Mouse (Mus musculus) hindbrain, embryonic 13.5 days (tissue): ENCODE data around the gene Tmem104. TPM values are rescaled to one million over a fixed set of nuclear protein-coding genes. Genes with fewer than 3 reads are reported as not detected.

Experiments used
- ATAC-seq: fragments of 200-750 bp; cut with Nextera tagmentation; 2 replicates; pipeline ENCODE4 v1.8.0; 2017; ENCODE audit warnings: moderate TSS enrichment; ENCODE audit not compliant: low FRiP score
- H3K27ac ChIP-seq: fragments of 300-500 bp; sonication (generic); 2 replicates; pipeline ENCODE4 v1.5.1; 2015; ENCODE audit warnings: inconsistent platforms, mild to moderate bottlenecking, moderate library complexity
- H3K27me3 ChIP-seq: fragments of 300-500 bp; sonication (generic); 2 replicates; pipeline ENCODE4 v1.6.1; 2015; ENCODE audit warnings: mild to moderate bottlenecking, inconsistent platforms
- H3K36me3 ChIP-seq: fragments of 300-500 bp; sonication (generic); 2 replicates; pipeline ENCODE4 v1.6.1; 2015; ENCODE audit warnings: mild to moderate bottlenecking, inconsistent platforms
- H3K4me1 ChIP-seq: fragments of 300-500 bp; sonication (generic); replicated peaks from 2 replicates; pipeline ENCODE4 v1.6.1; 2015; ENCODE audit warnings: inconsistent platforms
- H3K4me2 ChIP-seq: fragments of 300-500 bp; sonication (generic); 2 replicates; pipeline ENCODE4 v1.6.1; 2015; ENCODE audit warnings: inconsistent platforms, mild to moderate bottlenecking, moderate library complexity
- H3K4me3 ChIP-seq: fragments of 300-500 bp; sonication (generic); 2 replicates; pipeline ENCODE4 v1.5.1; 2015; ENCODE audit warnings: mild to moderate bottlenecking, inconsistent platforms
- H3K9ac ChIP-seq: fragments of 300-500 bp; sonication (generic); 2 replicates; pipeline ENCODE4 v1.6.1; 2015; ENCODE audit warnings: mild to moderate bottlenecking, inconsistent platforms
- H3K9me3 ChIP-seq: fragments of 300-500 bp; sonication (generic); 2 replicates; pipeline ENCODE4 v1.6.1; 2016; ENCODE audit warnings: inconsistent platforms
- WGBS: fragments of 180-500 bp; shearing (Covaris S2); methylation state at CpG from one replicate; pipeline ENCODE4 v1.1.7; 2015; 5-methylcytosine and 5-hydroxymethylcytosine counted together
- polyA plus RNA-seq: library from polyadenylated mRNA; unstranded; fragments of >200 nt; fragmentation: Nextera tagmentation; extraction: Ambion mirVana; gene quantifications from 2 replicates; pipeline ENCODE4 v1.2.1, GENCODE M21; 2015

Gene Tmem104
- polyA plus RNA-seq, 1 experiment from 2014 or later, result 12.1 TPM

DNA sequence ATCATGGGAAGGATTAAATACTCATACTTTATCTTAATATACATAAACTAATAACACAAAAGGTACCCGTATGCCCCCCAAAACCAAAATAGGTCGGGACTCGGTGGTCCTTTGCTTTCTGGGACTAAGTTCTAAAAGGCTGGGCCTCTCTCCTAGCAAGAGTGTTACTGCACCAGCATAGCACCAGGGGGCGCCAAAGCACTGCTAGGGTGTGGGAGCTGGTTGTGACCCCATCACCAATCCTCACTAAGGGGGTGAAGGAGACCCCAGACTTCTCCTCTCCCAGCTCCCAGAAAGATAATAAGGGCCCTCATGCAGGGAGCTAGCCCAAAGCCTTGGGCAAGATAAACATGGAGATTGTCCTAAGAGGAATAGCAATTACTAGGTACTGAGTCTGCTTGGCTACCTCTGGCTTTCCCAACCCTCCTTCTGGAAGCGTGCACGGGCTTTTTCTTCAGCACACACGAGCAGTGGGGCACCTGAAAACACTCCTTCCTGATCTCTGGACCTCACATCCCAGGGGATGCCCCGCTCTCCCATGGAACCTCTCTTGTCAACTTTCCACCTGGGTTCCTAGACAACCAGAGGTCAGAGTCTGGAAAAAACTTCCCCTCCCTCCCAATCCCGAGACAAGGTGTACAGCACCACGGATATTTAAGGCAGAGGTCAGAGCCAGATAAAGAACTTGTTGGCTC, 26.3 kb upstream of the Tmem104 start:
- WGBS, result 30% methylated on average over 10 of the region's 10 CpGs
- no peak overlapping the region for H3K9ac ChIP-seq
- peaks cover 55% of the 10 kb centered on the region for H3K4me1 ChIP-seq
- no peak overlapping the region for H3K27ac ChIP-seq
- no peak for ATAC-seq
- no peaks in the 10 kb centered on the region for H3K36me3 ChIP-seq
- H3K27me3 ChIP-seq, result peaks cover 89% of the 10 kb centered on the region
- H3K9me3 ChIP-seq, result no peaks in the 10 kb centered on the region
- no peak overlapping the region for H3K4me3 ChIP-seq
- H3K4me2 ChIP-seq, result no peak overlapping the region

DNA sequence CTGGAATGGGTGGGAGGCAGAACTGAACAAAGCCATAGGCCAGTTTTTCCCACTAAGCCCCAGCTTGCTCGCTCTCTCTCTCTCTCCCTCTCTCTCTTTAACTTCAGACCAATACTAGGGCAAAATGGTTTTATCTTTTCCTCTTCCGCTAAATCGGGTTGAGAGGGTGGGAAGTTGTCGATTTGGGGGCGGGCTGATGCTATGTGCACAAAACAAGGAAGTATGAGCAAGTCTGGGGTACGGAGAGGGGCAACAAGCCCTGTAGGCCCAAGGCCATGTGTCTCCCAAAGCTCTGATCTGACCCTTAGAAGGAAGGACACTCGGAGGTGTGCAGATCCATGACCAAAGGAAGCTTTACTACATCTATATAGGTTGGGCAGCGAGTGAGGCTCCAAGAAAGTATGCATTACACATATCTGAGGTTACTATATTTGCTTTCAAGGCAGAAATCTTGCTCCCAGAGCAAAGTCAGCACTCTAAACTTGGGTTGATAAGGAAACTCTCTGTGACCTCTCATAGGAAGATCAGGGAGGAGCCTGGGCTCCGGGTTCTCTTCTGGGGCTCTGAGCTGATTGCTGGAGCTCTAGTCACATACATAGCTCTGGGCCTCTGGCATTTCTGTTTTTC, 25.6 kb upstream of the Tmem104 start:
- 70% methylated on average over 9 of the region's 9 CpGs for WGBS
- H3K4me1 ChIP-seq, result peaks cover 55% of the 10 kb centered on the region
- ATAC-seq, result no peak
- H3K27ac ChIP-seq, result no peak overlapping the region
- H3K4me3 ChIP-seq, result no peak overlapping the region
- H3K9ac ChIP-seq, result no peak overlapping the region
- no peak overlapping the region for H3K4me2 ChIP-seq
- H3K9me3 ChIP-seq, result no peaks in the 10 kb centered on the region
- H3K36me3 ChIP-seq, result no peaks in the 10 kb centered on the region
- H3K27me3 ChIP-seq, result peaks cover 87% of the 10 kb centered on the region

DNA sequence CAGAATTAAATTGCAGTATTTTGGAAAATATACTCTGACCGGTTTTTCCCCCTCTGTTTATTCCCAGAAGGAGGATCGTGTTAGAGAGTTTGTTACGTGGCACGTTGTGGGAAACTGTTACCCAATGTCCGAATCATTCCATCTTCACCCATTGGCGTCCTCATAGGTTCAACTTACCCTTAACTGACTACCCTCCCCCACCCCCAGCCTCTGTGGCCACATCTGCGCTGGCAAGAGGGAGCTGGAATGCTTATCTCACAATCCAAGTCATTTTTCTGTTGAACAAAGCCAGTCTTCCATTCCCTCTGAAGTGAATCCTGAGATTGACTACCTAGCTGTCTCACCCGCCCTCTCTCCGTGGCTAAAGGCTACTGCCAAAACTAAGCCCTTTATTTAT, 25.1 kb upstream of the Tmem104 start:
- Histone ChIP-seq H3K36me3 (no peaks in the 10 kb centered on the region), H3K4me3 (0 out of 2 replicates have a peak overlapping the region, but pooled peaks have one; percentile 56), H3K9me3 (no peaks in the 10 kb centered on the region), H3K4me1 (peaks cover 55% of the 10 kb centered on the region), H3K9ac (no peak overlapping the region), H3K27me3 (peaks cover 82% of the 10 kb centered on the region), H3K4me2 (peak overlapping the region; percentile 68), H3K27ac (no peak overlapping the region)
- ATAC-seq, result no peak
- 22% methylated on average over 9 of the region's 9 CpGs for WGBS

DNA sequence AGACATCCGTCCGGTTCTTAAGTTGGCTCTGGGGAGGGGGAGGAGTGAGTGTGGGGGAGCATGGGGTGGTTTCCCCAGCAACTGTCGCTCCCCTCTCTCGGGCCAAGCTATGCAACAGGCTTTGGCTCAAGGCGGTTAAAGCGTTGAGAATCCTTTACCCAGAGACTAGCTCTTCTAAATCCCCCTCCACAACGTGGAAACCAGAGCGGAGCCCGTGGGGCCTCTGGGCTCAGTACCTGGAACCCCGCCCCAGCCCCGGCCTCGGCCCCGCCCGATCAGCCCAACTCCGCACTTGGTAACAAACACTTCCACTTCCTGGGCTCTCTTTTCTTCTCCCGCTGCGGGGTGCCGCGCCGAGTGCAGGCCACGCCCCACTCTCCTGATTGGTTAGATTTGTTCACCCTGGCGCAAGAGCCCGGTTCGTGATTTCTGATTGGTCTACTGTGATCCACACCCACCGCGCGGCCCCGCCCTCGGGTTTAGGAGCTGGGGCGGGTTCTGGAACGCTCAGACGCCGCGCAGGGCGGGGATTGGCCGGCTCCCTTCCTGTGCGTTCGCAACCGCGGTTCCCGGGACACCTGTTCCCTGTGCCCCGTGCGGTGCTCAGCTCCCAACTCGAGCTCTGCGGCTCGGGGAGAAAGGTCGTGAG, 24.3 kb upstream of the Tmem104 start, which contains the start of gene Slc9a3r1:
Slc9a3r1 (plus strand) TSS at position 510 of the 649 bp plus-strand sequence.
- Histone ChIP-seq H3K4me3 (peak within 1 kb of the TSS; percentile 56), H3K27ac (peak within 1 kb of the TSS; percentile 64; the same call in 1 of the 2 replicates), H3K9me3 (no peaks in the 10 kb centered on the region), H3K4me1 (peaks cover 55% of the 10 kb centered on the region), H3K36me3 (no peaks in the 10 kb centered on the region), H3K27me3 (peaks cover 78% of the 10 kb centered on the region), H3K4me2 (peak within 1 kb of the TSS; percentile 68), H3K9ac (peak within 1 kb of the TSS; percentile 74)
- WGBS, result under 1% methylated on average over 47 of the region's 47 CpGs
- peak; percentile 93 for ATAC-seq

DNA sequence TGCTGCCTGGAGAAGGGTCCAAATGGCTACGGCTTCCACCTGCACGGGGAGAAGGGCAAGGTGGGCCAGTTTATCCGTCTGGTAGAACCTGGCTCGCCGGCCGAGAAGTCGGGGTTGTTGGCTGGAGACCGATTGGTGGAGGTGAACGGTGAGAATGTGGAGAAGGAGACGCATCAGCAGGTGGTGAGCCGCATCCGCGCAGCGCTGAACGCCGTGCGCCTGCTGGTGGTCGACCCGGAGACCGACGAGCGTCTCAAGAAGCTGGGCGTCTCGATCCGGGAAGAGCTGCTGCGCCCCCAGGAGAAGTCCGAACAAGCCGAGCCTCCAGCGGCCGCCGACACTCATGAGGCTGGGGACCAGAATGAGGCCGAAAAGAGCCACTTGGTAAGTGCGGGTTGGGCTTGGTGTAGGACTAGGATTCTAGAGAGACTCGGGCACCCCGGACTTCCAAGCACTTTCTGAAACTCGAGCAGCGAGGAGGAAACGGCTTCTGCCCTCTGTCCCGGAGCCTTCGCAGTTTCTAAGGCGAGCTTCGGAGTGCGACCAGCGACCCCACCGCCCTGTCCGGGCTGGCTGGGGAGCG, 23.6 kb upstream of the Tmem104 start:
- peaks cover 72% of the 10 kb centered on the region for H3K27me3 ChIP-seq
- peak overlapping the region; percentile 68 for H3K4me2 ChIP-seq
- 0 out of 2 replicates have a peak overlapping the region, but pooled peaks have one; percentile 30 for H3K27ac ChIP-seq
- no peaks in the 10 kb centered on the region for H3K36me3 ChIP-seq
- H3K4me1 ChIP-seq, result peaks cover 48% of the 10 kb centered on the region
- no peaks in the 10 kb centered on the region for H3K9me3 ChIP-seq
- ATAC-seq, result 0 out of 2 replicates have a peak, but pooled peaks have one; percentile 15
- H3K9ac ChIP-seq, result peak overlapping the region; percentile 74
- under 1% methylated on average over 46 of the region's 47 CpGs for WGBS
- H3K4me3 ChIP-seq, result peak overlapping the region; percentile 56

DNA sequence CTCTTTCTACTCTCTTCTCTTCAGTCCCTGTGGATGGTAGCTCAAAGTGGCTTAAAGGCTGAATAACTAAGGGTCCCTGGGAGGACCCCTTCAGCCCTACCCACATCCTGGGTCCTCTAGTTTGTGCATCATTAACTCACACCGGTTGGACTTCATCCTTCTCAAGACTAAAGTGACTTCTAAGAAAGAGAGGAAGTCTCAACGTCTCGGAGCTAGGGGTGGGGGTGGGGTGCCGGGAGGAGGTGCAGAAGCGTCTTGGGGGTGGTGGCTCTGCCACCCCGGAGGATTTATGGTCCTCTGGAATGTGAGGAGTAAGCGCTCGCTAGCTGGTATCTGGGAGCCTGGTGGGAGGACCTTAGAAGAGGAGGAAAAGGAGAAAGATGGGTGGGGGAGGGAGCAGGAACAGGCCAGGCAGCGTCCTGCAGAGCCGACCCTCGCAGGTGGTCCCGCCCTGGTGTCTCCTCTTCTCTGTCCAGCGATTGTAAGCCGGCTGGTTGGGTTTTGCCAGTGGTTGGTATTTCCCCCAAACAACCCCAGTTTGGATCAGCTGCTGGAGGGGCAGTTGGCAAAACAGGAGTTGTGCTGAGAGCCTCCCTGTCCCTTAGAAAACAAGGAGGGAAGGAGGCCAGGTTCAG, 22.8 kb upstream of the Tmem104 start:
- peak overlapping the region; percentile 74 for H3K9ac ChIP-seq
- no peaks in the 10 kb centered on the region for H3K36me3 ChIP-seq
- peak overlapping the region; percentile 56 for H3K4me3 ChIP-seq
- H3K9me3 ChIP-seq, result no peaks in the 10 kb centered on the region
- H3K27me3 ChIP-seq, result peaks cover 67% of the 10 kb centered on the region
- H3K4me2 ChIP-seq, result peak overlapping the region; percentile 68
- no peak overlapping the region for H3K27ac ChIP-seq
- under 1% methylated on average over 14 of the region's 14 CpGs for WGBS
- peaks cover 48% of the 10 kb centered on the region for H3K4me1 ChIP-seq
- no peak for ATAC-seq

DNA sequence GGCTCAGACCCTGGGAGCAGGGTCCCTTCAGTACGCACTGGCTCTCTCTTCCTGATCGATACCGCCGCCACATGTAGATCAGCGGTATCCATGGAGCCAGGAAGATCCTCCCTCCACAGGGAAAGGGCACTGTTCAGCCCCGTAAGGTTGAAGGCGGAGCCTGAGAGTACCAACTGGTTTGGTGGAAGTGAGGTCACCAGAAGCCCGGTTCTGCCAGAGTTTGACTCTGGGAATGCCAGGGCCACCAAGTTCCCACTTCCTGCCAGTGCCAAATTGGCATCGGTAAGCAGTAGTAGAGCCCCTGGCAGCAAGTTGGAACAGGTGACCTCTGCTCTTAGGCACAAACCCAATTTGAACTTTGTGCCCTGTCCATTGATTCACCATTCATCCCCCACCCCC, 22.3 kb upstream of the Tmem104 start:
- no peak for ATAC-seq
- 4% methylated on average over 9 of the region's 9 CpGs for WGBS

DNA sequence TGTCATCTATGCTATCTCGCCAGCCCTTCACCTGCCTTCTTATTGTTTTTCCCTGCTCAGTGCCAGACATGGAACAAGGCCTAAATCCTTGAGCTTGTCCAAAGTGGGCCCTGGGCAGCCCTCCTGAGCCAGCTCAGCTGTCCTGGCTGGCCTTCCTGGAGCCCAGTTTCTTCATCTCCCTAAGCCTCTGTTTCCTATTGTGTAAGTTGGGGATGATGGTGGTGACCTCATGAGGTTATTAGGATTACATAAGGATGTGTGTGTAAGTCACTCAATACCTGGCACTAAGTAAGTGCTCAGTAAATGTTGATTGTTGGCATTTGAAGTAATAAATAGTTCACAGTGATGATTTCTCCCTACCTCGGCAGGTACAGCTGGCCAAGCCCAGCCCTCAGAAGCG, 20.5 kb upstream of the Tmem104 start:
- Histone ChIP-seq H3K9ac (no peak overlapping the region), H3K27ac (no peak overlapping the region), H3K4me1 (peaks cover 52% of the 10 kb centered on the region), H3K4me2 (no peak overlapping the region), H3K4me3 (no peak overlapping the region), H3K9me3 (no peaks in the 10 kb centered on the region), H3K27me3 (peaks cover 57% of the 10 kb centered on the region), H3K36me3 (no peaks in the 10 kb centered on the region)
- no peak for ATAC-seq
- 94% methylated on average over 3 of the region's 3 CpGs for WGBS

More for the DNA sequence above, 22.3 kb upstream of the Tmem104 start:
- H3K9ac ChIP-seq, result peak overlapping the region; percentile 74
- H3K4me3 ChIP-seq, result peak overlapping the region; percentile 56
- H3K27me3 ChIP-seq, result peaks cover 62% of the 10 kb centered on the region
- no peak overlapping the region for H3K27ac ChIP-seq
- no peaks in the 10 kb centered on the region for H3K36me3 ChIP-seq
- H3K9me3 ChIP-seq, result no peaks in the 10 kb centered on the region
- peaks cover 48% of the 10 kb centered on the region for H3K4me1 ChIP-seq
- peak overlapping the region; percentile 68 for H3K4me2 ChIP-seq

DNA sequence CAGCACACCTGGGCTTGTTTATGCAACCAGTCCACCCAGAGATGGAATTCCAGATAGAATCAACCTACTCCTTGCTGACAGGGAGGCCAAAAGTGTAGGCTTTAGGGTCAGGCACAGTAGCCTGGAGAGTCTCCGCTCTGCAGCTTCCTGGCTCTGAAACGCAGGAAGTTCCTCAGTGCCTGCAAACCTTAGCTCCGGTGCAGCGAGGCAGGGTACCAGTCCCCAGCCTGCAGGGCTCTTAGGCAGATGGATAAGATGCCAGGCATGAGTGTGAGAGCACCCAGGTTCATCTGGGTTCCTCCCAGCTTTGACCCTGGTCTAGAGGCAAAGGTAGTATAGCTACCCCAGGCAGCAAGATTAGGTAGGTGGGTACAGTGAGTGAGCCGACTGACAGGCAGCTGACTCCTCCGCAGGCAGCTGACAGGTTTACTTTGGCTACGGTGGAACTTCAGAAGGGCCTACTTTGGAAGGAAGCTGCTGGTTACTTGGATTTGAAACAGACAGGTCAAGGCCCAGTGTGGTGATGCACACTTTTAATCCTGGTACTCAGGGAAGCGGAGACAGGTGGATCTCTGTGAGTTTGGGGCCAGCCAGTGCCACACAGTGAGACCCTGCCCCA, 19.5 kb upstream of the Tmem104 start:
- no peak for ATAC-seq
- Histone ChIP-seq H3K4me2 (no peak overlapping the region), H3K9ac (no peak overlapping the region)

DNA sequence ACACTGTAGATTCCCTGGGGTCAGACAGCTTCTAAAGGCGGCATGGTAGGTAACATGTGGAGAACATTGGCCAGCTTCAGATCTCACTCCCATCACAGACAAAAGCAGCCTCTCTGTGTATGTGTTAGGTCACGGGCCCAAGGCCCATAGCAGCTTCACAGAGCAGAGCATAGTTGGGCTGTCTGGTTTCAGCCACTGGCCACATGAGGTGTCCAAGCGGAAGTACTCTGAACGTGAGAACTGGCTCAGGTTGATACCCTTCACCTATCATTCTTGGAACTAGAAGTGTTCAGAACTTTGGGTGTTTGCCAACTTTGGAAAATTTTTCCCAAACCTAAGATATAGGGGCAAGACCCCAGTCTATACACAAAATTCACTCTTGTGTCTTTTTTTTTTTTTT, 17.9 kb upstream of the Tmem104 start:
- no peaks in the 10 kb centered on the region for H3K9me3 ChIP-seq
- no peak overlapping the region for H3K9ac ChIP-seq
- peaks cover 53% of the 10 kb centered on the region for H3K4me1 ChIP-seq
- H3K27ac ChIP-seq, result no peak overlapping the region
- H3K4me2 ChIP-seq, result no peak overlapping the region
- no peak for ATAC-seq
- 86% methylated on average over 4 of the region's 4 CpGs for WGBS
- peaks cover 56% of the 10 kb centered on the region for H3K27me3 ChIP-seq
- no peak overlapping the region for H3K4me3 ChIP-seq
- no peaks in the 10 kb centered on the region for H3K36me3 ChIP-seq

More for the DNA sequence above, 19.5 kb upstream of the Tmem104 start:
- peaks cover 53% of the 10 kb centered on the region for H3K4me1 ChIP-seq
- no peak overlapping the region for H3K27ac ChIP-seq
- H3K27me3 ChIP-seq, result peaks cover 57% of the 10 kb centered on the region
- no peaks in the 10 kb centered on the region for H3K36me3 ChIP-seq
- whole genome bisulfite sequencing, result 89% methylated on average over 8 of the region's 8 CpGs
- H3K4me3 ChIP-seq, result no peak overlapping the region
- no peaks in the 10 kb centered on the region for H3K9me3 ChIP-seq

DNA sequence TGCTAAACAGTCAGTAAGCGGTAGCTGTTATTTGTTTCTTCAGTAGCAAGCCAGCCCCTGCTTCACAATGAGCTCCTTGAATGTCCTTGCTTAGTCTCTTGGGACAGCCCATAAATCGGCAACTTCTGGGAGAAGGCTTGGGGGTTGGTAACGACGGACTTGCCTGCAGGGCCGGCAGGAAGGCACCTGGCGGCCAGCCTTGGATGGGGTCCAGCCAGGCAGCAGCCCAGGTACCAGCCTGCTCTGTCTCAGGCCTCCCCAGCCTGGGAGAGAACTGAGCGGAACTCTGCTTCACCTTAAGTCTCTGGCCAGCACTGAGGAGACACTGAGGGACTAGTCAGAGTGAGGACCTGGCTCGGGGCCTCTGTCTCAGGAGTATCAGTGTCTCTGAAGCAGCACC, 16.2 kb upstream of the Tmem104 start:
- Histone ChIP-seq H3K27ac (no peak overlapping the region), H3K9me3 (no peaks in the 10 kb centered on the region), H3K4me2 (no peak overlapping the region), H3K27me3 (peaks cover 45% of the 10 kb centered on the region), H3K9ac (no peak overlapping the region), H3K36me3 (no peaks in the 10 kb centered on the region), H3K4me3 (no peak overlapping the region), H3K4me1 (peaks cover 53% of the 10 kb centered on the region)
- ATAC-seq, result no peak
- WGBS, result 46% methylated on average over 8 of the region's 8 CpGs
